Mouse (Mus musculus): ENCODE measurements around the gene Stat4. TPM values are rescaled to one million over a fixed set of nuclear protein-coding genes. Genes with fewer than 3 reads are reported as not detected.

Gene Stat4
- total and polyA plus RNA-seq, 3 experiments: 11.4 to 17.5 (median 16.7) TPM

- Histone ChIP-seq H3K79me2 (replicated peaks; ENCODE audit: control insufficient read depth, extremely low read depth, insufficient read depth, poor library complexity, severe bottlenecking) (no peaks in the 10 kb centered on the region; the same call in 1 of the 2 replicates), H3K4me2 (ENCODE audit: insufficient read depth, low read depth, poor library complexity, severe bottlenecking) (no peak overlapping the region), H3K9me3 (replicated peaks; ENCODE audit: low read length) (no peaks in the 10 kb centered on the region), H3K4me1 (ENCODE audit: control insufficient read depth in 1 of 2, insufficient read depth in 2 of 2) (peaks cover under 1 to 32% of the 10 kb centered on the region in 2 experiments; a peak in 2 of 4 replicates), H3K27ac (ENCODE audit: insufficient read depth, low read depth) (no peak overlapping the region), H3K9ac (ENCODE audit: insufficient read depth, low read depth) (no peak overlapping the region), H3K4me3 (replicated peaks in 1 of 3; ENCODE audit: low read depth in 2 of 3, low read length in 2 of 3, poor library complexity in 1 of 3) (no peak overlapping the region), H3K36me3 (replicated peaks in 1 of 2; ENCODE audit: control insufficient read depth in 1 of 2, insufficient read depth in 1 of 2, low read length in 1 of 2) (peaks cover 92 to 100% of the 10 kb centered on the region in 2 experiments), H3K27me3 (replicated peaks) (no peaks in the 10 kb centered on the region)
- in situ Hi-C loops (cut with MboI; ENCODE audit: low pct_ligation_motif_present, low pct_unique_long_range_greater_than_20kb, low sequenced_read_pairs) (no loop called here), dilution Hi-C loops (cut with MboI; ENCODE audit: extremely low pct_ligation_motif_present, extremely low pct_unique_long_range_greater_than_20kb, low sequenced_read_pairs) (no loop called here)
- TF ChIP-seq TBP (conservative IDR thresholded peaks at IDR 0.05; ENCODE audit: low read depth, low read length): no peak
- TF ChIP-seq MAX (IDR thresholded peaks at IDR 0.05; ENCODE audit: low read length): no peak
- no peak for TF ChIP-seq SIN3A (IDR thresholded peaks at IDR 0.05; ENCODE audit: low read length)
- TF ChIP-seq UBTF (IDR thresholded peaks at IDR 0.05; ENCODE audit: low read depth, low read length): no peak
- TF ChIP-seq EP300 (IDR thresholded peaks at IDR 0.05; ENCODE audit: low read length): no peak
- TF ChIP-seq TCF12 (IDR thresholded peaks at IDR 0.05; ENCODE audit: low read depth, low read length): no peak
- TF ChIP-seq MAZ (IDR thresholded peaks at IDR 0.05; ENCODE audit: low read depth, low read length): no peak
- TF ChIP-seq E2F4 (IDR thresholded peaks at IDR 0.05; ENCODE audit: insufficient replicate concordance, low read depth, low read length): no peak
- DNase-seq (ENCODE audit: extremely low read depth): no peak
Measured at GRCm38 (mm10) chr1:52152936-52153335, 166.0 kb downstream of the Stat4 start.

- DNase-seq (ENCODE audit: extremely low read depth): no peak
- in situ Hi-C loops (cut with MboI; ENCODE audit: low pct_ligation_motif_present, low pct_unique_long_range_greater_than_20kb, low sequenced_read_pairs): no loop called here
- dilution Hi-C loops (cut with MboI; ENCODE audit: extremely low pct_ligation_motif_present, extremely low pct_unique_long_range_greater_than_20kb, low sequenced_read_pairs): no loop called here
Measured at GRCm38 (mm10) chr1:52154890-52155289, 167.9 kb downstream of the Stat4 start.

More at GRCm38 (mm10) chr1:52154890-52155289, 167.9 kb downstream of the Stat4 start:
- Histone ChIP-seq H3K9me3 (replicated peaks; ENCODE audit: low read length) (no peaks in the 10 kb centered on the region), H3K4me2 (ENCODE audit: insufficient read depth, low read depth, poor library complexity, severe bottlenecking) (no peak overlapping the region), H3K4me3 (replicated peaks in 1 of 3; ENCODE audit: low read depth in 2 of 3, low read length in 2 of 3, poor library complexity in 1 of 3) (no peak overlapping the region), H3K36me3 (replicated peaks in 1 of 2; ENCODE audit: control insufficient read depth in 1 of 2, insufficient read depth in 1 of 2, low read length in 1 of 2) (peaks cover 91 to 100% of the 10 kb centered on the region in 2 experiments), H3K9ac (ENCODE audit: insufficient read depth, low read depth) (no peak overlapping the region), H3K4me1 (ENCODE audit: control insufficient read depth in 1 of 2, insufficient read depth in 2 of 2) (peaks cover 0 to 13% of the 10 kb centered on the region in 2 experiments; a peak in 2 of 4 replicates), H3K27ac (ENCODE audit: insufficient read depth, low read depth) (no peak overlapping the region), H3K27me3 (replicated peaks) (no peaks in the 10 kb centered on the region), H3K79me2 (replicated peaks; ENCODE audit: control insufficient read depth, extremely low read depth, insufficient read depth, poor library complexity, severe bottlenecking) (no peaks in the 10 kb centered on the region; the same call in 1 of the 2 replicates)
- TF ChIP-seq E2F4 (IDR thresholded peaks at IDR 0.05; ENCODE audit: insufficient replicate concordance, low read depth, low read length) (no peak), NRF1 (IDR thresholded peaks at IDR 0.05; ENCODE audit: low read depth, low read length) (no peak), CHD1 (IDR thresholded peaks at IDR 0.05; ENCODE audit: low read depth, low read length) (no peak), PAX5 (IDR thresholded peaks at IDR 0.05; ENCODE audit: low read length) (no peak), RAD21 (IDR thresholded peaks at IDR 0.05; ENCODE audit: low read depth, low read length) (no peak), POLR2AphosphoS2 (IDR thresholded peaks at IDR 0.05; ENCODE audit: low read depth, low read length) (no peak), CTCF (conservative IDR thresholded peaks at IDR 0.05 in 1 of 2, IDR thresholded peaks at IDR 0.05 in 1 of 2; ENCODE audit: low read depth in 2 of 2, low read length in 2 of 2) (no peak), CHD2 (IDR thresholded peaks at IDR 0.05; ENCODE audit: low read length) (no peak), POLR2A (IDR thresholded peaks at IDR 0.05; ENCODE audit: low read depth, low read length) (no peak), USF2 (conservative IDR thresholded peaks at IDR 0.05; ENCODE audit: low read depth, low read length) (no peak), ZKSCAN1 (IDR thresholded peaks at IDR 0.05; ENCODE audit: borderline replicate concordance, low read depth, low read length) (no peak), MAX (IDR thresholded peaks at IDR 0.05; ENCODE audit: low read length) (no peak), UBTF (IDR thresholded peaks at IDR 0.05; ENCODE audit: low read depth, low read length) (no peak), MAFK (IDR thresholded peaks at IDR 0.05; ENCODE audit: insufficient replicate concordance, low read length) (no peak), IRF4 (IDR thresholded peaks at IDR 0.05; ENCODE audit: low read depth, low read length) (no peak), TBP (conservative IDR thresholded peaks at IDR 0.05; ENCODE audit: low read depth, low read length) (no peak), BHLHE40 (IDR thresholded peaks at IDR 0.05; ENCODE audit: low read depth, low read length) (no peak)
